Mouse (Mus musculus) cerebellum, adult 9-11 months (tissue): ENCODE results near the gene Tlr9.

Source experiments
- DNase-seq: peaks from one replicate; pipeline ENCODE4 v3.0.0; 2022

Gene Tlr9

DNA sequence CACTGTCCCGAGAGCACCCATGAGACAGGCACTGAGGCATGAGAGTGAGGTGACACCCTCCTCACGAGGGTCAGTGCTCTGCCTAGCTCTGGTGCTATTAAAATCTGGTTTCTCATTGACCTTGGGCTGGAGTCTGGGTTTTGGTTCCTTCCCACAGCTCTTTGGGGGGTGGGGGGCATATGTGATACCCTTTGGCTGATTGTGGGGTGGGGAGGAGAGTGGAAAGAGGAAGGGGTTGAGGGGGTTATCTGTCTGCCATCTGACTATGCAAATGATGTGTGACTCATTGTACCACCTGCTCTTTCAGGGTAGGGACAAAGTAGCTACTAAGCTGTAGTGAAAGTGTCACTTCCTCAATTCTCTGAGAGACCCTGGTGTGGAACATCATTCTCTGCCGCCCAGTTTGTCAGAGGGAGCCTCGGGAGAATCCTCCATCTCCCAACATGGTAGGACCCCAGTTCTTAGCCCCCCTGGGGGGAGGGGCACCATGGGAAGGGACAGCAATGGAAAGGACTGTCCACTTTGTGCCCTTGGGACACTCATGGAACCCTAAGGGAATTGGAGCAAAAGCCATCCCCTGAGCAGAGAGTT lies at the start of gene Tlr9:
Gene Tlr9, plus strand, starts transcription at position 338 of the 591 bp plus-strand sequence.
- no peak for DNase-seq

DNA sequence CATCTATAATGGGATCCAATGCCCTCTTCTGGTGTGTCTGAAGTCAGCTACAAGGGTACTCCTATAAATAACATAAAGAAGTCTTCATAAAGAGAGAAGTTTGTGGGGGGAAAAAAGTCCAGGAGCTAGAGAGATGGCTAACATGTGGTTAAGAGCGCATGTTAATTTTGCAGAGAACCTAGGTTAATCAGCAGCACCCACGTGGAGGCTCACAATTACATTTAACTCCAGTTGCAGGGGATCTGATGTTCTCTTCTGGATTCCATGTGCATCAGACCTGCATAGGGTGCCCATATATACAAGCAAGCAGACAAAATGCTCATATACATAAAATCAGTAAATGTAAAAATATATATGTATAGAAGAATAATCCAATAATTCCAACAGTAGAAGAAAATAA lies 49.0 kb upstream of the Tlr9 start:
- DNase-seq: no peak

DNA sequence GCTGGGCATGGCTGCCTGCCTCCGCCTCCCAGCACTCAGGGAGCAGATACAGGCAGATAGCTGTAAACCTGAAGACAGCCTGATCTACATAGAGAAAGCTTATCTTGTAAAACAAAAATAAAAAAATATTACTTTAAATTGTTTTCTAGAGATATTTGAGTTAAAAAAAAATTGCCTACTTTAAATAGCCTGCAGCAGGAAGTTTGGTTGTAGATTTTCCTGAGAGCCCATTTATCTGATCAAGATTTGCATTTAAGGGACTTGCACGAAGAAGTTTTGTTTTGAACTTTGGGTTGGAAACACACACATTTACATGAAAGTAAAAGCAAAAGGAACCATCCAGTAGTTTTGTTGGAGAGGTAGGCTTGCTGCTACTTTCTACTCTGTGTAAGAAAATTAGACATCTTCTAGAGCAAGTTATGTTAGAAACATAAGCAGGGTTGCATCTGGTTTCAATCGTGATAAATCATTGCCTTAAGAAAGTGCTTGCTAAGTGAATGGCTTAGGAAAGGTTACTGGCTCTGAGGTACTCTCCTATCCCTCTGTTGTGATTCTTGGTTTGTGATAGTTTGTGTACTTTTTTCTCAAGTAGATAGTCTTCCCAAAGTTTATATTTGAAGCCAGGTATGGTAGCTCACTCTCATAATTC lies 46.7 kb upstream of the Tlr9 start:
- no peak for DNase-seq

DNA sequence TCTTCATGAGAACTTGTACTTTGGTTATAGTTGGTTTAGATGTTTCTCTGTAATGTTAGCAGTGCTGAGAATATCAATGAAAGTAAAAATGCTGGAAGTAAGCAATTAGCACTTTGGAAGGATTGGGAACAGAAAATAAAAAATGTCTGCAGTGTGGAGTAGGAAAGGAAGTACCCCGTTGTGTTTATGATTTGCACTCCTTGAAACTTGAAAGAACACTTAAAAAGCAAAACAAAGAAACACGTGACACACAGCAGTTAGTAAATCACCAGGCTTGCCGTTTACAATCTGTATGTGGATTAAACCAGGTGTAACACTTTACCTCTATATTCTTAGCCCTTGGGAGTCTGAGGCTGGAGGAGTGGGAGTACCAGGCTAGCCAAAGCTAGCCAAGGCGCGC lies 45.6 kb upstream of the Tlr9 start:
- DNase-seq: no peak

DNA sequence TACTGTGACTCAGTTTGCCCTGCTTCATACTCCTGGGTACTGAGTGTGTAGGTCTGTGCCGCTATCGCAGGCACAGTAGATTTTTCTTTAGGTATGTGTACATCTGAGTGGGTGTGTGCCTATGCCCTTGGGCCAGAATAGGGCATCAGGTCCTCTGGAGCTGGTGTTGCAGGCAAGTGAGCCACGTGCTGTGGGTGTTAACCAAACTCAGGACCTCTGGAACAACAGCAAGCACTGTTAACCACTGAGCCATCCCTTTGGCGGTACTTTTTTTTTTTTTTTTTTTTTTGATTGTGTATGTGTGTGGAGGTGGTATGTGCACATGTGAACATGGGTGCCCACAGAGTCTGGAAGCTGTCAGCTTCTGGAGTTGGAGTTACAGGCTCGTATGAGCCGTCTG lies 44.6 kb upstream of the Tlr9 start:
- DNase-seq: no peak

DNA sequence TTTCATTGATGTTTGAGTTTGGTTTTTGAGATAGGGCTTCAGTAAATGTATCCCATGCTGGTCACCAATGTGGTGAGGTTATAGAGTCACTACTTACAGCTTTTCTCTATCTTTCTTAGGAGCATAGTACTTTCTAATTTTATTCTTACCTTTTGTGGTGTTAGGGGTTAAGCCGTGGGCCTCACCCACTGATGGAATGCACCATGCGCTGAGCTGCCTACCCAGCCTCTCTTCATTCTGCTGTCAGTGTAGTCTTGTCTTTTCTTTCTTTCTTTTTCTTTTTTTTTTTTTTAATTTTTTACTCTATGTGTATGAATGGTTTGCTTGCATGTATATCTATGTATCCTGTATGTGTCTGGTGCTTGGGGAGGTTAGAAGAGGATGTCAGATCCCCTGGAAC lies 42.9 kb upstream of the Tlr9 start:
- no peak for DNase-seq

DNA sequence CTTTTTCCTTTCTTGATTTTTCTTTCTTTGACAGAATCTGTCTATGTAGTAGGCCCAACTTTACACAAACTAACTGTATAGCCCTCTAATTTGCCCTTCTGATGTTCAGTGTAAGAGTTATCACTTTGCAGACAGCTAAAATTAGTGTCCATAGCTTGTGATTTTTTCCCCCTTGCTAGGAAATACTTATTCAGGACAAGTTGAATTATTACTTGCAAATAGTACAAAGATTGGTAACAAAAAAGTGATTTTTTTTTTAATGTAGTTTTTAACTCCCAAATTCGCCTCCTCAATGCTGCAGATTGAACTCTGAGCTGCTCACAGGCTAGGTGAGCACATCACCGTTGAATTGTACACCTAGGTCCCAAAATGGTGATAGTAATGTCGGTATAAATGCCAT lies 42.4 kb upstream of the Tlr9 start:
- DNase-seq: no peak

DNA sequence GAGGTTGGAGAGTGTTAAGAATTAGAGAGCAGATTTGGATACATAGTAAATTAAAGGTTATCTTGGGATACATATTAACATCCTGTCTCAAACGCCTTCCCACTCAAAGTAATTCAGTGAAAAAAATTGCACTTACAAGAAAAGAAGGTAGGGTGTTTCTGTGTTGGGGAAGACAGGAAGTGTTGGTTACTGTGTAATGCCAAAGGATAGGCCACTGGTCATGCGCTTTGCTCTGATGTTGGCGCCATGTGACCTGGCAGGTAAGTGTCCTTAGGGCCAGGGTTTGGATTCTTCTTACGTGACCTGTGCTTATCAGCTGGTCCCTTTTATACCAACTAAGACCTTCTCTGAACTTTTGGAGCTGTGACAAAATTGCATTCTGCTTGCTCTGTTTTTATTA lies 40.3 kb upstream of the Tlr9 start:
- no peak for DNase-seq

DNA sequence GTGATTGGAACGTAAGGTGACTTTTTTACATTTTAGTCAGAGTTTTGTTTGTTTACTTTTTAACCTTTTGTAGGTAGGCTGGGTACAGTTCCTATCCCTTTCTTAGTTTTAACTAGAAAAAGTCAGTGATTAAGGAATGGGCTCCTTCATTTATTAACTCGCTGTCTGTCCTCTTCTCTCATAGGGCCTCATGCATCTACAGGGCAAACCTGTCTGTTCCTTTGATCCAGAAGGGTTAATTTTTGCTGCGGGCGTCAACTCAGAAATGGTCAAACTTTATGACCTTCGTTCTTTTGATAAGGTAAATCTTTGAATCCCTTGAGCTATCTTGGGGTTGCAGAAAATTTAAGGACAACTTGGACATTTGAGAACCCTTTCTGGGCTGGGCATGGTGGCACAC lies 38.4 kb upstream of the Tlr9 start:
- DNase-seq: no peak

DNA sequence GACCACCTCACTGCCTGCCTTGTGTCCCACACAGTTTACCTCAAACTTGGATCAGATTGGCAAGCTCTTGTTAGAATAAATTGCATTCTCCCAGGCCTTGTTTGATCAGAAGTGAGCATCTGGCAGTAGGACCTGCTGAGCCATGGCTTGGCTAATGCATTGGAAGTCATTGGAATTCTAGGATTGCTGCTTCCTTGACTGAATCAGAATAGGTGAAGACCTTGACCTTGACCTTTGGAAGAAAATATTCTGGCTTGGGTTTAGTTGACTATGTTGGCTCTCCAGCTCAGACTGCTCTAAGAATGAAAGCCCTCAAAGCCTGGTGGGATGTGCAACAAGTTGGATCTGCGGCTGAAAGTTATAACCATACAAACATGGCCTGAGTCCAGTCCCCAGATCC lies 31.0 kb upstream of the Tlr9 start:
- DNase-seq: no peak

DNA sequence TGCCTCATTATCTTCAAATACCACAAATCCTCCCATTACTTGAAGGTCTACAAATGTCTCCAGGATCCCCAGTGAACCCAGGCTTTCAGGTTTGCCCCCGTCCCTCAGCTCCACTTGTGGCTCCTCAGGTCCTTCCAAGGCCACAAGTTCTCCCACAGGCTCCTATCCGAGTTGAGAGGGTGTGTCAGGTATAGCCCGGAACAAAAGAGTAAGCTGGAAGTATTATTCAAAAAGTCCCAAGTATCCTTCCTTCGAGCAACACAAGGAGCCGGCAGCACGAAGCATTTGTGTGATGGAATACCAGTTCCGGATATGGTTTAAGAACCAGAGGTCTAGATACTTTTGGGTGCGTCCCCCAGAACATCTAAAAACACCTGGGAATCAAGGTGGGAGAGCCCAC lies 30.4 kb upstream of the Tlr9 start:
- DNase-seq: no peak

DNA sequence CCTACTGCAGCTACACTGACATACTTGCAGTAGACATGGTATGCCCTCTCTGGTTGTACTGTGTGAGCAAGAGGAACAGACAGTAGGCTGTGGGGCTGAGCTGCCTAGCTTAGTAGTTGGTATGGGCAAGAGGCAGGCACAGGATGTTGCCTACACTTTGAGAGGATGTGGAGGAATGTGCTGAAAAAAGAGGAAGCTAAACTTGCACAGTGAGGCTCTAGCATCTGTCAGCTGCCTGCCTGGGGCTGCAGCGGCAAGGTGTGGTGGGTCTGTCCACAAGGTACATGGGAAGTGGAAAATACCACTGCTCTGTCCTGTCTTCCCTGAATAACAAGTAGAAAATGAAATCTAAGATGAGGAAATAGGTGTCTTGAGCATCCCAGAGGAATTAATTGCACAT lies 29.4 kb upstream of the Tlr9 start:
- no peak for DNase-seq

DNA sequence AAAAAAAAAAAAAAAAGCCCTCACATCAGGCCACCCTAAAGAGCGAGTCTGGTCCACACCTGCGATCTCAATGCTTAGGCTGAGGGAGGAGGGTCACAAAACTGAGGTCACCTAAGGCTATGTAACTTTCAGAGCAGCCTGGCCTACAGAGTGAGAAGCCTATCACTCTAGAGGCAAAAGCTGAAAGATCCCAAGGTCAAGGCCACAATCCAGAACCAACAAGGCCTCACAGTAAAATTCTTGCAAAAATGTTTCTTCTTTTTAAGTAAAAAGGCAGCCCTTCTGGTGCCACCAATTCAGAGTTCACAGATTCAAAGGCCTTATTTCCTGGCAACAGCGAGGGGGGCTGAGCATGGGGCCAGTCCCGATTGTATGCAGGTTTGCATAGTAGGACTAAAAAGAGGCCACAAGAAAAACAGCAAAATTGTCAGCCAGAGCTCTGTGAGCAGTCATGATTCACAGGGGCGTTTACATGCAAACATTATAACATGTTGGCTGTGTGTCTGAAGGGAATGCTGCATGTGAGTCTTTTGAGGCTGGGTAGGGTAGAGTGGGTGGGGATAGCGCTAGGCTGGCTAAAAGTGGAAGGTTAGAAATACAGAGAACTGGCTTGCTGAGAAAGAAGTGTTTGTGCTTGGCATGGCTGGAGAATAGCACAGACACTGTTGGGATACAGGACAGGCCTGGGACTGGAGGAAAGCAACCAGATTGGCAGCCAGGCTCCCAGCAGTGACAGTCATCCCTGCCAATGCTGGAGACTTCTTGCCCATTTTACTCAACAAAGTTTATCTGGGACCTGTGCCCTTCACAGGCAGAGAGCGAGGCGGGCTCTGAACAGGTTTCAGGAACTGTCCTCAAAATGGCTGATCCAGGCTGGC lies 28.2 kb upstream of the Tlr9 start:
- peak; percentile 77 for DNase-seq

DNA sequence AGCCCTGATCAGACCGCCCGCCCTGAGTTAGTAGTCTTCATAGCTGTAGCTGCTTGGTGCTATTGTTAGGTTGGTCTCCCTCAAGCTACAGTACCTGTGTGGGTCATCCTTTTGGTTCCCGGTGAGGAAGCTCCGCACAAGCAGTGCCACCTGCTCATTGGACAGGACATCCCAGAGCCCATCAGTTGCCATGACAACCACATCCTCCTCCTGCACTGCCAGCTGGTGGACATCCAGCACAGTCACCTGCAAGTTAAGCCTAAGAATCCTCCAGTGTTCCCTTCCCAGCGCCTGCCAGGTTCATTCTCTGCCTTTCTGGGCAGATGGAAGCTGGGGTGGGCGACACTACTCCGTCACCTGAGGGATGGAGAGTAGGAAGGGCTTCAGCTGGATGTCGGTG lies 26.7 kb upstream of the Tlr9 start:
- DNase-seq: peak; percentile 90

DNA sequence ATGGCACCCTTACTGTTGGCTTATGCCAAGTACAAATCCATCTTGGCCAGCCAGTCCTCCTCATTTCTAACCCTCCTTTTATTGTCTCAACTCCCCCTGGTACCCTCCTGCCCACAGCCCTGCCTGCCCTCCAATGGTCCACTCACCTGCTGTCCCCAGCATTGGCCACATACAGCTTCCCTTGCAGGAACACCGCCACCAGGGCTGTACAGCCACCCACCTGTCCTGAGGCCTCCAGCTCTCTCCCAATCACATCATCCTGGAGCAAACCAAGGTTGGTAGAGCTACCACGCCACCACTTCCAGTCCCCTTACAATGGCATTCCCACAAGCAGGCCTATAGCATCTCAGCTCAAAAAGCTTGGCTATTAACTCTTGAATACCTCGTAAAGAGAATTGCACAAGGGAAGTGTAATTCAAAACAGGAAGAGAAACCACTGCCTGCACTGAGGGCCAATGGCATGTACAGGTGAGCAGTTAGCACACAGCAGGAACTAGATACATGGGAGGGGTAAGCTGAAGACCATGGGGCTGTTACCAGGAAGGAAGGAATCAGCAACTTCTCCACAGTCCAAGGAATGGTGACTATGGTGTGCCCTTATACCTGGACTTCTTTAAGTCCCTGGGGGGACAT lies 25.2 kb upstream of the Tlr9 start:
- no peak for DNase-seq

DNA sequence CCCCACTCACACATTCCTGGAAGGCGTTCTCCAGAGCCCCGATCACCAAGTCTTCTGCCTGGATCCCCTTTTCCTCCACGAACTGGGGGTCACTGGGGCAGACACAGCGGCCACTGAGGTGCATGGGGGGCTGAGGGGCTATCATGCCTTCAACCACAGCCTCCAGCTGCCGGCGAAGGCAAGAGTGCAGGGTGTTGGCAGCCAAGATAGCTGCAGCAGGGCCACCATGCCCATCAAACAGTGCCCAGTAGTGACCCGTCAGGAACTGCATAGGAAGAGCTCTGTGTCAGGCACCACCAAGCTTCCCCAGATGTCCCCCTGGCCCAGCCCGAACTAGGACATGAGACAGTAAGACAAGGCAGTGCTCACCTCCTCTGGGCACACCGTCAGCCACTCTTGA lies 24.7 kb upstream of the Tlr9 start:
- DNase-seq: peak; percentile 51

DNA sequence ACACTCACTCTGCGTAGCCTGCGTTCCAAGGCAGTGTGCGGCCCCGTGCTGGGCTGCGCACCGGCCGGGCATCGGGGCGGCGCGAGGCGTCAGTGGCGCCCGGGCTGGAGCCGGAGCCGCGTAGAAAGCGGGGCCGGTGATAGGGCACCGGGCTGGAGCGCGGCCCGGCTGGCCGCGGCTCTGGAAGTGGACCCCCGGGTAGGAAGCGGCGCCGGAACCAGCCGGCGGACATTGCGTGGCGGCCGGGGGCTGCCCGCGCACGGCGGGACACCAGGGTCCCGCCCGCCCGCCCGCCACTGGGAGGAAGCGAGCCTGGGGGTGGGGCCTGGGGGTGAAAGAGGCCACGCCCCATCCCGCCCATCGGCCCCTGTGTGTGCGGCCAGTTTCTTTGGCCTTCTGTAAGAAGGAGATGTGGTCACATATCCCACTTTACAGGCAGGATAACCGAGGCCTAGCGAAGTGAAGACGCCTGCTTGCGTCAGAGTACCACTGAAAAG lies 23.4 kb upstream of the Tlr9 start:
- peak; percentile 64 for DNase-seq

DNA sequence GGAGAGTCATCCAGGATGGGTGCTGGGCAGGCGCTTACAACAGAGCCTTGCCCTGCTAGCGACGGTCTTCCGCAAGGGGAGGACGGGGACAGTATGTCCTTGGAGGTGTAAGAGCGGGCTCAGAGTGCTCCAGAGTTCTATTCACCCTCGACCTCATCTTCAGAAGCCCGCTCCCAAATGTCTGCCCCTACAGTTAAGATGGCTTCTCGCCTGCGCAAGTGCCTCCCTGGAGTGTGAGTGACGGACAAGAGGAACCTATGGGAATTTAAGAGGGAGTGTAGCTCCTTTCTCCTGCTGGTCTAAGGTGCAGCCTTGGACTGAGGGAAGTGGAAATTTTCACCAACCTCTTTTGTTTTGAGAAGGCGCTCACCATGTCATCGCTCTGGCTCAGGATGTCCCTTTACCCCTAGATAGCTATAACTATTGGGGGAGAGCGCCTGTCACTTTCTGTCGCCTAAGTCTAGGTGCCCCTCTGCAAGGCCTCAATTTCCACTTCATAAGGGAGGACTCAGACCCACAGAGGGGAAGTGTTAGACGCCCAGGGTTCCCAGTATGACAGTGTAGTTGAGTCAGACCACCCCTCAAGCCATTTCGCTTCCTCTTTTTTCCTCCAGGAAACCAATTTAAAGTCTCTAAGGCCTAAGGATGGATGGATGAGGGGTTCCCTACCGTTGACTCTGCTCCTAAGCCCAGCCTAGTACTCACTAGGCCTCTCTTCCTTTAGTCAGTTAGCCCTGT lies 22.7 kb upstream of the Tlr9 start, which contains the start of gene Ppm1m:
Gene Ppm1m, minus strand, starts transcription at position 212 of the 738 bp plus-strand sequence.
- no peak for DNase-seq

DNA sequence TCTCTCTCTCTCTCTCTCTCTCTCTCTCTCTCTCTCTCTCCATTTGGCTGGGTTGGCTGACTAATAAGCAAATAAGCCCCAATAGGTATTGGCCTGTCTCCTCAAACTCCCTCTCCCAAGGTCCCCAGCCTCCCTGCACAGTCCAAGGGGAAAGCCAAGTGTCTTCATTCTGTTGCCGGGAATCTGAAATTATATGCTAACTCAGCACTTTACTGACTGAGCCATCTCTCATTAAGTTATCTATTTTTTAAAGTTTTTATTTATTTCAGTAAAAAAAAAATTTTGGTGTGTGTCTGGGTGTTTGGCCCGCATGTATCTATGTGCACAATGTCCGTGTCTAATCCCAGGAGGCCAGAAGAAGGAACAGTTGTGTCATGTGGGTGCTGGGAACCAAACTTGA lies 20.5 kb upstream of the Tlr9 start:
- no peak for DNase-seq

DNA sequence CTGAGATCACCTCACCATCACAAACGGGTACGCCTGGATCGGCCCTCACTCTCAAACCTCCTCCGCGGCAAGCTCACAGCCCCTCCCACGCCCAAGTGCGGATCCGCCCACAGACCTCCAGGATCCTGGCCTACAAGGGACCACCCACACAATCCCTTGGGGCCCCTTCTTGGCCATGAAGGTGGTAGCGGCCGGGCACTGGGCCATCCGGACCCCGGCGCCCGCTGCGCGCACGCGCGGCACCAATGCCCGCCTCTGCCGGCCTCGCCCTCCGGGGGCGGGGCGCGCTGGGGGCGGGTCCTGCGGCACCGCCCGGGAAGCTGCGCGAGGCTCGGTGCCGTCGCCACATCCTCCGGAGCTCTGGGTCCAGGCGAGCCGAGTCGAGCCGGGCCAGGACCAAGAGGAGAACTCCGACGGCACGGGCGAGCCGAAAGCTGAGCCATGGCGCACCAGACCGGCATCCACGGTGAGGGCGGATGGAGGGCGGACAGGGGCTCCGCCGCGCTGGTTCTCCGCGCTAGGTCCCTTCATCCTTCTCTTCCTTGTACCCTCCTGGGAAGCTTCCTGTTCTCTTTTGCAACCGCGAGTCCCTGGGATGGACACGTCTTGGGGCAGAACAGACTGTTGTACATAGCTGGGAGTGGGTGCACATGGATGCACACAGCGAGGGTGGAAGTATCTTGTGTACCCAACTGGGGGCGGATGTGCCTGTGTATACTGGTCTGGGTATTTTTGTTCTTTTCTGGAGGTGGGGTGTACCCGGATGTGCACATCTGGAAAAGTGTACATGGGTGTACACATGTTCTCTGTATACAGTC lies 19.4 kb upstream of the Tlr9 start, which contains the start of gene Twf2:
Gene Twf2, plus strand, starts transcription at position 290 of the 818 bp plus-strand sequence.
- peak; percentile 93 for DNase-seq

DNA sequence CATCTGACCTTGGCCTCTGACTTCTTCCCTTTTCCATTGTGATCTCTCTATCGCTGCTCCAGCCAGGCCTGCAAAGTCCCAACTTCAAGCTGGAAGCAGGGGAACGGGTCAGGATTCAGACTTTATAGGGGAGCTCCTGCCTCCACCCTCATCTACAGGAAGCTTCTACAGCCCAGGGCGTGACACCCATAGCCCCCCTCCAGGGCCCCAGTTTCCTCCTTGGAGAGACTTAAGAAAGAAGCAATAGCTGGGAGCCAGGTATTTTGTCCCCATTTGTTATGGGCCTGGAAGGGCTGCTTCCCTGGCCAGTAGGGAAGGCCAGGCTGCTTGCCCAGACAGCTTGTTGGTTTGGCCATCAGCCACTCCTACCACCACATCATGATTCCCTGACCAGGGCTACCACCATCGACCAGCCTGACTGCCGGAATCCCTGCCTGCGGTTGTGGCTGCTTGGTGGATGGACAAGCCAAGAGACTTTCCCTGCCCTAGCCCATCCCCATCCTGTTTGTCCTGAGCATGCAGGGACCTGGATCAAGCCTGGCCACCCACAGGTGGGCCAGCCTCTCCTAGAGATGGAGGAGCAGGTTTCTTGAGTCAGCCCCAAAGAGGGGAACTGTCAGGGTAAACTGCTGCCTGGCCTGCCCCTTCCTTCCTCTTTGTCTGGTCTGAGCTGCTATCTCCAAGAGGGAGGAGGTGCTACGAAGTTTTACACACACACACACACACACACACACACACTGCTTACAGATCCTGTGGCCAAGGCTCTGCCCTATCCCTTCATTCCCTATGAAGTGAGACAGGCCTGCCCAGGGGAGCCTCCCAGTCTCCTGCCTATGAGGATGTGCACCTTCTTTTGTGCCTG lies 18.2 kb upstream of the Tlr9 start:
- DNase-seq: peak; percentile 86
